Comparison of ENCODE assay signal across 9 mouse cellular contexts in the genomic region with DNA sequence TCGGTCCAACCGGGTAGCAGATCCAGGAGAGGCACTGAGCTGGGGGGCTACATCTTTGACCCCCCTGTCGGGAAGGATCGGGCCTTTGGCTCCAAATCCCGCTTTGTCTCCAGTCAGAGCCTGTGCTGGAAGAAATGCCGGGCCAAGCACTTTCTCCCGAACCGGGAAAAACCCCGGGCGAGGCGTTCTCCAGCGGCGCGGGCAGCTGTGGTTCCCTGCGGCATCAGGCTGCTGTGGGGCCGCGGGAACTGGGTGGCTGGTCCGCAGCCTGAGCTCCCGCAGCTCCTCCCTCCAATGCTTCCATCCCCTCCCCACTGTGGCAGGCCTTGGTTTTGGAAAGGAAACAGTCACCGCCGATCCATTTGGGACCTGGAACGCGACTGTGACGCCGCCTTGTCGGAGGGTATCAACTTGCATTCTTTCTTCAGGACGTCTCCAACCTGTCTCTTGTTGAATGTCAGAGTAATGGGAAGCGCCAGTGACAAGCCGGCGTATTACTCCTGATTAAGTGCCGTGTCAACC. TPM values are rescaled to one million over a fixed set of nuclear protein-coding genes. Genes with fewer than 3 reads are reported as not detected.
DNase-seq lines count a peak whose midpoint lies in the region; ATAC-seq and TF ChIP-seq lines count a peak whose summit lies in the region.
"Had no signal": no experiment of that assay in that cellular context is flagged by ENCODE, and none has a peak within 500 bp of the region (broad histone marks: within the 10 kb centered on the region; RNA-seq: fewer than 3 reads in every experiment).

No protein-coding gene starts in this region.

- H3K9ac ChIP-seq in forebrain, embryonic 14.5 days (ENCODE audit: low read length), result peak overlapping the region; percentile 56; the same call in 1 of the 2 replicates
- no peak overlapping the region for H3K9ac ChIP-seq in limb, embryonic 14.5 days (ENCODE audit: low read depth, low read length, severe bottlenecking)

- TF ChIP-seq CTCF in cerebellum, adult 2 months (IDR thresholded peaks at IDR 0.05; ENCODE audit: borderline replicate concordance, insufficient read depth, low read depth, low read length), result no peak
- TF ChIP-seq CTCF in E14TG2a.4 (conservative IDR thresholded peaks at IDR 0.05; ENCODE audit: low read length), result no peak

- no peaks in the 10 kb centered on the region for H3K36me3 ChIP-seq in E14TG2a.4 (ENCODE audit: insufficient read depth, low read length)
- H3K36me3 ChIP-seq in forebrain, embryonic 14.5 days (ENCODE audit: control insufficient read depth, insufficient read depth, low read length), result no peaks in the 10 kb centered on the region
- no peaks in the 10 kb centered on the region for H3K36me3 ChIP-seq in limb, embryonic 14.5 days (ENCODE audit: control insufficient read depth, insufficient read depth, low read length)

- peak overlapping the region; percentile 96 for H3K27ac ChIP-seq in cerebellum, adult 2 months (ENCODE audit: insufficient read depth, low read length)
- peak overlapping the region; percentile 60; the same call in 1 of the 2 replicates for H3K27ac ChIP-seq in forebrain, embryonic 14.5 days (ENCODE audit: low read depth, low read length)
- no peak overlapping the region for H3K27ac ChIP-seq in limb, embryonic 14.5 days (replicated peaks; ENCODE audit: low read depth, low read length)

- H3K4me2 ChIP-seq in forebrain, embryonic 14.5 days (ENCODE audit: low read length), result peak overlapping the region; percentile 84
- H3K4me2 ChIP-seq in limb, embryonic 14.5 days (replicated peaks; ENCODE audit: low read depth, low read length, severe bottlenecking), result peak overlapping the region; percentile 86

- no peaks in the 10 kb centered on the region for H3K9me3 ChIP-seq in E14TG2a.4 (ENCODE audit: low read length)
- no peaks in the 10 kb centered on the region for H3K9me3 ChIP-seq in forebrain, embryonic 14.5 days (replicated peaks; ENCODE audit: control insufficient read depth, low read length)
- no peaks in the 10 kb centered on the region for H3K9me3 ChIP-seq in limb, embryonic 14.5 days (ENCODE audit: control insufficient read depth, low read length)

- peak overlapping the region; percentile 93 for H3K4me3 ChIP-seq in cerebellum, adult 2 months (replicated peaks; ENCODE audit: insufficient read depth, low read depth, low read length)
- peak overlapping the region; percentile 77 for H3K4me3 ChIP-seq in E14TG2a.4 (replicated peaks; ENCODE audit: low read length)
- peak overlapping the region; percentile 45 for H3K4me3 ChIP-seq in forebrain, embryonic 14.5 days (ENCODE audit: low read depth, low read length)
- peak overlapping the region; percentile 48 for H3K4me3 ChIP-seq in limb, embryonic 14.5 days (replicated peaks; ENCODE audit: low read length)

- H3K4me1 ChIP-seq in cerebellum, adult 2 months (ENCODE audit: control insufficient read depth, insufficient read depth, low read length), result no peaks in the 10 kb centered on the region
- peaks cover 52% of the 10 kb centered on the region for H3K4me1 ChIP-seq in E14TG2a.4 (replicated peaks; ENCODE audit: low read depth, low read length)
- peaks cover 18% of the 10 kb centered on the region for H3K4me1 ChIP-seq in forebrain, embryonic 14.5 days (ENCODE audit: control insufficient read depth, insufficient read depth, low read length)
- H3K4me1 ChIP-seq in limb, embryonic 14.5 days (ENCODE audit: control insufficient read depth, insufficient read depth, low read length), result peaks cover 11% of the 10 kb centered on the region

- no peaks in the 10 kb centered on the region for H3K27me3 ChIP-seq in cerebellum, adult 2 months (ENCODE audit: control insufficient read depth, insufficient read depth, low read length)
- H3K27me3 ChIP-seq in E14TG2a.4 (ENCODE audit: insufficient read depth, low read length), result peaks cover 95% of the 10 kb centered on the region
- H3K27me3 ChIP-seq in forebrain, embryonic 14.5 days (replicated peaks; ENCODE audit: control insufficient read depth, insufficient read depth, low read length), result peaks cover 86% of the 10 kb centered on the region
- H3K27me3 ChIP-seq in limb, embryonic 14.5 days (ENCODE audit: control insufficient read depth, insufficient read depth, low read length), result peaks cover 96% of the 10 kb centered on the region

- 2% methylated on average over 31 of the region's 31 CpGs for WGBS in cerebellum, adult 2 months
- under 1% methylated on average over 31 of the region's 31 CpGs for WGBS in forebrain, embryonic 14.5 days
- 0% methylated on average over 29 of the region's 31 CpGs for WGBS in limb, embryonic 14.5 days

- ATAC-seq in forebrain, embryonic 14.5 days, result peak; percentile 21; the same call in 1 of the 2 replicates
- ATAC-seq in limb, embryonic 14.5 days (ENCODE audit: low FRiP score, low read depth), result no peak
- ATAC-seq in activated CD4-positive, CD25-positive, alpha-beta regulatory T cell, adult 4 months, result no peak

- 0 out of 2 replicates have a peak, but pooled peaks have one; percentile 17 for TF ChIP-seq POLR2A in cerebellum, adult 2 months (IDR thresholded peaks at IDR 0.05; ENCODE audit: borderline replicate concordance, insufficient read depth, low read length)
- no peak for TF ChIP-seq POLR2A in limb, embryonic 14.5 days (IDR thresholded peaks at IDR 0.05; ENCODE audit: borderline replicate concordance, extremely low read depth, insufficient read depth, insufficient read length)

- DNase-seq in cerebellum, adult 2 months, result peak in 1 of 2 experiments; percentile 63
- DNase-seq in cerebellum, adult 11 months, result no peak
- peak; percentile 54 for DNase-seq in forebrain, embryonic 14.5 days (ENCODE audit: low spot score)
- DNase-seq in limb, embryonic 14.5 days (ENCODE audit: low spot score), result no peak
- DNase-seq in layer of hippocampus, adult 9-11 months, result no peak
- no peak for DNase-seq in thymus, postnatal 36 days

RNA-seq across cellular contexts. Expression of gene Barhl2, which starts 1.2 kb away (rescaled TPM):
- polyA plus RNA-seq in cerebellum, adult 2 months (2012; rRNA removed), result 33.4 and 38.4 TPM in 2 replicates
- polyA plus RNA-seq in forebrain, embryonic 14.5 days (2014; fragmentation: Nextera tagmentation; extraction: Ambion mirVana), result 1.9 and 2.0 TPM in 2 replicates
- 0.06 and 0.12 TPM in 2 replicates for polyA plus RNA-seq in limb, embryonic 14.5 days (2012; rRNA removed)
- not detected in 2 replicates for polyA plus RNA-seq in limb, embryonic 14.5 days (2014; fragmentation: Nextera tagmentation; extraction: Ambion mirVana)
- polyA plus RNA-seq in activated CD4-positive, CD25-positive, alpha-beta regulatory T cell, adult 4 months (2017; shearing (Covaris generic)), result not detected
- polyA plus RNA-seq: small intestine, adult 2 months had no signal

Comparison
In these comparisons a context has a peak if more than half of its experiments do, and no peak if none do; other contexts are left out.
1. RNA of gene Barhl2, which starts 1.2 kb away (polyA plus RNA-seq): 33.4 to 38.4 TPM in cerebellum, adult 2 months; 1.9 to 2.0 TPM in forebrain, embryonic 14.5 days, 0.06 to 0.12 TPM in limb, embryonic 14.5 days and not detected in activated CD4-positive, CD25-positive, alpha-beta regulatory T cell, adult 4 months; every median in the first group is over 10 times any median in the second.
2. Peak in every context shown above with its lines, with median percentiles within 50 percentile points of each other: H3K4me3 ChIP-seq.